Mouse (Mus musculus) embryonic fibroblast, embryonic 13.5 days (primary cell): Measurements from ENCODE around the gene Slc23a3. TPM values are rescaled to one million over a fixed set of nuclear protein-coding genes. Genes with fewer than 3 reads are reported as not detected.

Source experiments
- H3K27ac ChIP-seq: 2 replicates; pipeline ENCODE4 v1.5.1; 2012; ENCODE audit warnings: low read length, control low read depth, inconsistent platforms; ENCODE audit not compliant: insufficient read depth
- H3K4me1 ChIP-seq: 2 replicates; pipeline ENCODE4 v1.6.1; 2011; ENCODE audit warnings: low read length; ENCODE audit not compliant: control insufficient read depth, insufficient read depth
- H3K4me3 ChIP-seq: 2 replicates; pipeline ENCODE4 v1.5.1; 2011; ENCODE audit warnings: mild to moderate bottlenecking, control low read depth, low read length; ENCODE audit not compliant: insufficient read depth
- CTCF ChIP-seq: IDR thresholded peaks from 2 replicates; pipeline ENCODE4 v1.5.1; 2011; ENCODE audit warnings: mild to moderate bottlenecking, control low read depth, low read length, moderate library complexity, borderline replicate concordance; ENCODE audit not compliant: insufficient read depth
- POLR2A ChIP-seq: IDR thresholded peaks from 2 replicates; pipeline ENCODE4 v1.6.1; 2011; ENCODE audit warnings: low read depth, mild to moderate bottlenecking, control low read depth, low read length, moderate library complexity
- polyA plus RNA-seq: library from polyadenylated mRNA; stranded (reverse); fragments of >200 nt; gene quantifications from 2 replicates; pipeline ENCODE4 v1.2.4, GENCODE M21; 2011; ENCODE audit warnings: low read depth; ENCODE audit not compliant: missing spikeins, insufficient read length

Slc23a3 gene
- polyA plus RNA-seq: 0.42 TPM in 1 of 2 replicates, not detected in the other

GRCm38 (mm10) chr1:75133421-75134207, at the start of gene Slc23a3:
TSS of gene Slc23a3 (minus strand) at chr1:75133890.
- Histone ChIP-seq H3K27ac (no peak within 1 kb of the TSS), H3K4me3 (no peak within 1 kb of the TSS), H3K4me1 (no peaks in the 10 kb centered on the region)
- no peak; the same call in 1 of the 2 replicates for TF ChIP-seq POLR2A
- no peak for TF ChIP-seq CTCF

GRCm38 (mm10) chr1:75182160-75182559, 48.5 kb upstream of the Slc23a3 start:
- H3K4me3 ChIP-seq: no peak overlapping the region
- H3K27ac ChIP-seq: no peak overlapping the region
- TF ChIP-seq POLR2A (no peak), CTCF (no peak)
- H3K4me1 ChIP-seq: no peaks in the 10 kb centered on the region

GRCm38 (mm10) chr1:75181377-75181870, 47.7 kb upstream of the Slc23a3 start:
- Histone ChIP-seq H3K4me1 (no peaks in the 10 kb centered on the region), H3K4me3 (no peak overlapping the region), H3K27ac (no peak overlapping the region)
- TF ChIP-seq POLR2A (no peak), CTCF (no peak)

GRCm38 (mm10) chr1:75180741-75181140, 47.1 kb upstream of the Slc23a3 start:
- Histone ChIP-seq H3K4me1 (no peaks in the 10 kb centered on the region), H3K4me3 (no peak overlapping the region), H3K27ac (no peak overlapping the region)
- TF ChIP-seq CTCF (no peak), POLR2A (no peak)

GRCm38 (mm10) chr1:75180105-75180590, 46.5 kb upstream of the Slc23a3 start, which contains the start of gene Abcb6:
TSS of gene Abcb6 (minus strand) at chr1:75180392.
- TF ChIP-seq POLR2A (peak; percentile 64), CTCF (no peak)
- H3K27ac ChIP-seq: no peak within 1 kb of the TSS; the same call in 1 of the 2 replicates
- H3K4me3 ChIP-seq: peak within 1 kb of the TSS; percentile 52
- H3K4me1 ChIP-seq: no peaks in the 10 kb centered on the region

- H3K27ac ChIP-seq: no peak overlapping the region; the same call in 1 of the 2 replicates
- H3K4me1 ChIP-seq: no peaks in the 10 kb centered on the region
Observed at GRCm38 (mm10) chr1:75179334-75180104, 45.8 kb upstream of the Slc23a3 start.

GRCm38 (mm10) chr1:75168472-75169464, 35.1 kb upstream of the Slc23a3 start, which contains the start of gene Zfand2b:
TSS of gene Zfand2b (plus strand) at chr1:75168646.
- Histone ChIP-seq H3K4me1 (no peaks in the 10 kb centered on the region; the same call in 1 of the 2 replicates), H3K4me3 (peak within 1 kb of the TSS; percentile 71), H3K27ac (no peak within 1 kb of the TSS)
- TF ChIP-seq POLR2A: peak; percentile 86
- TF ChIP-seq CTCF: no peak

More at GRCm38 (mm10) chr1:75179334-75180104, 45.8 kb upstream of the Slc23a3 start:
- peak overlapping the region; percentile 52 for H3K4me3 ChIP-seq
- TF ChIP-seq POLR2A: no peak
- TF ChIP-seq CTCF: no peak

- Histone ChIP-seq H3K27ac (no peak overlapping the region), H3K4me3 (peak overlapping the region; percentile 23), H3K4me1 (no peaks in the 10 kb centered on the region; the same call in 1 of the 2 replicates)
- TF ChIP-seq POLR2A: no peak
- no peak for TF ChIP-seq CTCF
Observed at GRCm38 (mm10) chr1:75168093-75168471, 34.4 kb upstream of the Slc23a3 start.
